Mouse (Mus musculus) limb, embryonic 15.5 days (tissue): ENCODE data around the gene Tmem214. TPM values are rescaled to one million over a fixed set of nuclear protein-coding genes. Genes with fewer than 3 reads are reported as not detected.
A peak's percentile ranks its signal among the peaks of the same experiment; 100 is the strongest.

Experiments used
- ATAC-seq: fragments of 200-750 bp; cut with Nextera tagmentation; 2 replicates; pipeline ENCODE4 v1.8.0; 2017; ENCODE audit warnings: low read depth, moderate TSS enrichment; ENCODE audit not compliant: insufficient number of reproducible peaks, low FRiP score, low TSS enrichment
- H3K27ac ChIP-seq: fragments of 300-500 bp; sonication (generic); 2 replicates; pipeline ENCODE4 v1.5.1; 2015; ENCODE audit warnings: moderate library complexity, mild to moderate bottlenecking, inconsistent platforms
- H3K27me3 ChIP-seq: fragments of 300-500 bp; sonication (generic); 2 replicates; pipeline ENCODE4 v1.6.1; 2015; ENCODE audit warnings: inconsistent platforms
- H3K36me3 ChIP-seq: fragments of 300-500 bp; sonication (generic); 2 replicates; pipeline ENCODE4 v1.6.1; 2015; ENCODE audit warnings: inconsistent platforms
- H3K4me1 ChIP-seq: fragments of 300-500 bp; sonication (generic); 2 replicates; pipeline ENCODE4 v1.6.1; 2015; ENCODE audit warnings: inconsistent platforms
- H3K4me2 ChIP-seq: fragments of 300-500 bp; sonication (generic); 2 replicates; pipeline ENCODE4 v1.6.1; 2015; ENCODE audit warnings: mild to moderate bottlenecking, inconsistent platforms
- H3K4me3 ChIP-seq: fragments of 300-500 bp; sonication (generic); 2 replicates; pipeline ENCODE4 v1.5.1; 2015; ENCODE audit warnings: mild to moderate bottlenecking, inconsistent platforms
- H3K9ac ChIP-seq: fragments of 300-500 bp; sonication (generic); 2 replicates; pipeline ENCODE4 v1.6.1; 2015; ENCODE audit warnings: inconsistent platforms
- H3K9me3 ChIP-seq: fragments of 300-500 bp; sonication (generic); 2 replicates; pipeline ENCODE4 v1.6.1; 2016; ENCODE audit warnings: inconsistent platforms
- WGBS: fragments of 180-500 bp; shearing (Covaris S2); methylation state at CpG from one replicate; pipeline ENCODE4 v1.1.7; 2015; 5-methylcytosine and 5-hydroxymethylcytosine counted together
- polyA plus RNA-seq: library from polyadenylated mRNA; unstranded; fragments of >200 nt; fragmentation: Nextera tagmentation; extraction: Ambion mirVana; gene quantifications from 2 replicates; pipeline ENCODE4 v1.2.1, GENCODE M21; 2015

Gene Tmem214
- polyA plus RNA-seq, 1 experiment from 2014 or later: 97.9 TPM

DNA sequence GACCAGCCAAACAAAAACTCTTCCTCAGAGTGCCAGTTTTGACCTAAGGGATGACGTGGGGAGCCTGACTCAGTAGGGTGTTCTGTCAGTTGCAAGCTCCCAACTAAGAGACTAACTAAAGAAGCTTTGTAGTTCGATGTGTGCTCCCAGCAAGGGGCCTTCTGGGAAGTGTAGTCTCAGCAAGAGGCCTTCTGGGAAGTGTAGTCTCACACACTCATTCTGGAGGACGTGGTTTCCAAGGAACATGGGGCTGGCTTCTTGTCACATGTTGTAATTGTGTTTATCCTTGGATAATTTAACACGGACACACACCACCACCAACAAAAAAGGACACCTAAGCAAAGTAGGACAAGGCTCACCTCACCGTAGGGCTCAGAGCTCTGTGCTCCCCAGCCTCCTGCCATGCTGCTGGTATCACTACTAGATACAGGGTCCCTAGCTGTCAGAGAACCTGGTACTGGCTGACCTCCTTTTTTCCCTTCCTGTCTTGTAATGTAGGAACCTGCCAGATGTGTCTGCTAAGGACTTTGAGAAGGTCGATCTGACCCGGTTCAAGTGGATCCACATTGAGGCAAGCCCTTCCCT lies 60.2 kb downstream of the Tmem214 start:
- H3K27me3 ChIP-seq: no peaks in the 10 kb centered on the region
- H3K4me3 ChIP-seq: no peak overlapping the region
- no peak for ATAC-seq
- 39% methylated on average over 7 of the region's 7 CpGs for WGBS
- H3K36me3 ChIP-seq: 0 out of 2 replicates have a peak, but pooled peaks cover 3% of the 10 kb centered on the region
- H3K4me1 ChIP-seq: peaks cover 7% of the 10 kb centered on the region; the same call in 1 of the 2 replicates
- H3K4me2 ChIP-seq: peak overlapping the region; percentile 25; the same call in 1 of the 2 replicates
- H3K9me3 ChIP-seq: no peaks in the 10 kb centered on the region
- H3K27ac ChIP-seq: no peak overlapping the region
- no peak overlapping the region for H3K9ac ChIP-seq

Other genes starting within 250 kb of the Tmem214 start
- gene Slc35f6, start 220.1 kb upstream of the Tmem214 start, polyA plus RNA-seq: 28.5 and 28.8 TPM in 2 replicates
- 213 and 217 TPM in 2 replicates for gene Cenpa, start 201.2 kb upstream of the Tmem214 start, polyA plus RNA-seq
- 5.4 and 7.6 TPM in 2 replicates for gene Dpysl5, start 156.4 kb upstream of the Tmem214 start, polyA plus RNA-seq
- 30.4 and 30.6 TPM in 2 replicates for gene Mapre3, start 53.4 kb upstream of the Tmem214 start, polyA plus RNA-seq
- 16.4 and 21.9 TPM in 2 replicates for gene Agbl5, start 20.7 kb downstream of the Tmem214 start, polyA plus RNA-seq
- 464 and 505 TPM in 2 replicates for gene Ost4, start 39.8 kb downstream of the Tmem214 start, polyA plus RNA-seq
- gene Emilin1, start 45.4 kb downstream of the Tmem214 start, polyA plus RNA-seq: 274 and 287 TPM in 2 replicates
- gene Khk, start 53.4 kb downstream of the Tmem214 start, polyA plus RNA-seq: 23.6 and 28.1 TPM in 2 replicates
- 21.0 and 31.7 TPM in 2 replicates for gene Cgref1, start 77.6 kb downstream of the Tmem214 start, polyA plus RNA-seq
- gene Preb, start 92.3 kb downstream of the Tmem214 start, polyA plus RNA-seq: 128 and 137 TPM in 2 replicates
- 0.04 and 0.06 TPM in 2 replicates for gene Tcf23, start 100.7 kb downstream of the Tmem214 start, polyA plus RNA-seq
- 179 and 184 TPM in 2 replicates for gene Atraid, start 180.3 kb downstream of the Tmem214 start, polyA plus RNA-seq
- 10.9 and 14.6 TPM in 2 replicates for gene Slc5a6, start 180.9 kb downstream of the Tmem214 start, polyA plus RNA-seq
- gene Cad, start 186.8 kb downstream of the Tmem214 start, polyA plus RNA-seq: 25.1 and 26.3 TPM in 2 replicates
- gene Dnajc5g, start 238.3 kb downstream of the Tmem214 start, polyA plus RNA-seq: not detected in 2 replicates
- gene Slc30a3, start 240.2 kb downstream of the Tmem214 start, polyA plus RNA-seq: 0.50 and 0.66 TPM in 2 replicates
- 7.6 and 21.7 TPM in 2 replicates for gene Trim54, start 248.7 kb downstream of the Tmem214 start, polyA plus RNA-seq